ENCODE assay signal across 7 mouse cellular contexts in genomic region chr4:62408601-62409282, GRCm38 (mm10). TPM values are rescaled to one million over a fixed set of nuclear protein-coding genes. Genes with fewer than 3 reads are reported as not detected.
DNase-seq lines count a peak whose midpoint lies in the region; ATAC-seq lines count a peak whose summit lies in the region.

Gene Cdc26 (minus strand): TSS chr4:62408642.
Gene Prpf4 (plus strand): TSS chr4:62408797.

- H3K4me1 ChIP-seq in embryonic facial prominence, embryonic 12.5 days = peaks cover 26% of the 10 kb centered on the region
- 0 out of 2 replicates have a peak, but pooled peaks cover 2% of the 10 kb centered on the region for H3K4me1 ChIP-seq in limb, embryonic 11.5 days (ENCODE audit: control insufficient read depth, insufficient read depth, low read length)
- peaks cover 24% of the 10 kb centered on the region for H3K4me1 ChIP-seq in midbrain, embryonic 14.5 days (ENCODE audit: control insufficient read depth, insufficient read depth, low read length)

- no peaks in the 10 kb centered on the region for H3K9me3 ChIP-seq in embryonic facial prominence, embryonic 12.5 days
- no peaks in the 10 kb centered on the region for H3K9me3 ChIP-seq in limb, embryonic 11.5 days (ENCODE audit: control insufficient read depth, low read length)
- no peaks in the 10 kb centered on the region for H3K9me3 ChIP-seq in midbrain, embryonic 14.5 days (ENCODE audit: control insufficient read depth, low read length)

- WGBS in embryonic facial prominence, embryonic 12.5 days = under 1% methylated on average over 39 of the region's 39 CpGs
- under 1% methylated on average over 39 of the region's 39 CpGs for WGBS in limb, embryonic 11.5 days
- WGBS in midbrain, embryonic 14.5 days = under 1% methylated on average over 39 of the region's 39 CpGs

- peak within 1 kb of the TSS; percentile 83 for H3K9ac ChIP-seq in embryonic facial prominence, embryonic 12.5 days
- H3K9ac ChIP-seq in limb, embryonic 11.5 days (ENCODE audit: low read length) = peak within 1 kb of the TSS; percentile 82
- H3K9ac ChIP-seq in midbrain, embryonic 14.5 days (replicated peaks; ENCODE audit: low read length) = peak within 1 kb of the TSS; percentile 80

- peak; percentile 98 for ATAC-seq in embryonic facial prominence, embryonic 12.5 days (ENCODE audit: insufficient number of reproducible peaks, insufficient read depth, low FRiP score, low TSS enrichment)
- ATAC-seq in limb, embryonic 11.5 days (ENCODE audit: insufficient number of reproducible peaks, low FRiP score, low TSS enrichment, low read depth) = peak; percentile 98
- peak; percentile 99 for ATAC-seq in midbrain, embryonic 14.5 days (ENCODE audit: low FRiP score, low TSS enrichment)

- H3K27ac ChIP-seq in embryonic facial prominence, embryonic 12.5 days = peak within 1 kb of the TSS; percentile 88
- H3K27ac ChIP-seq in limb, embryonic 11.5 days (replicated peaks; ENCODE audit: low read depth, low read length) = peak within 1 kb of the TSS; percentile 59
- H3K27ac ChIP-seq in midbrain, embryonic 14.5 days (replicated peaks; ENCODE audit: low read depth, low read length) = peak within 1 kb of the TSS; percentile 81

- H3K4me2 ChIP-seq in embryonic facial prominence, embryonic 12.5 days (replicated peaks) = peak within 1 kb of the TSS; percentile 82
- peak within 1 kb of the TSS; percentile 56 for H3K4me2 ChIP-seq in limb, embryonic 11.5 days (ENCODE audit: low read depth, severe bottlenecking)
- peak within 1 kb of the TSS; percentile 74 for H3K4me2 ChIP-seq in midbrain, embryonic 14.5 days (ENCODE audit: low read length)

- H3K36me3 ChIP-seq in embryonic facial prominence, embryonic 12.5 days = peaks cover 32% of the 10 kb centered on the region
- peaks cover 8% of the 10 kb centered on the region for H3K36me3 ChIP-seq in limb, embryonic 11.5 days (ENCODE audit: control insufficient read depth, insufficient read depth, low read length)
- H3K36me3 ChIP-seq in midbrain, embryonic 14.5 days (ENCODE audit: control insufficient read depth, insufficient read depth, low read length) = peaks cover 27% of the 10 kb centered on the region

- peak within 1 kb of the TSS; percentile 69 for H3K4me3 ChIP-seq in embryonic facial prominence, embryonic 12.5 days
- H3K4me3 ChIP-seq in limb, embryonic 11.5 days (ENCODE audit: low read depth, low read length) = peak within 1 kb of the TSS; percentile 75
- H3K4me3 ChIP-seq in midbrain, embryonic 14.5 days (replicated peaks; ENCODE audit: low read depth, low read length) = peak within 1 kb of the TSS; percentile 76

- no peaks in the 10 kb centered on the region for H3K27me3 ChIP-seq in embryonic facial prominence, embryonic 12.5 days
- no peaks in the 10 kb centered on the region for H3K27me3 ChIP-seq in limb, embryonic 11.5 days (ENCODE audit: control insufficient read depth, insufficient read depth, low read length)
- no peaks in the 10 kb centered on the region for H3K27me3 ChIP-seq in midbrain, embryonic 14.5 days (ENCODE audit: control insufficient read depth, insufficient read depth, low read length)

- DNase-seq in adrenal gland, postnatal 25 days = peak; percentile 94
- DNase-seq in heart, adult 11 months = peak; percentile 100
- DNase-seq in kidney, adult 18-20 months = peak; percentile 98
- DNase-seq in limb, embryonic 11.5 days (ENCODE audit: low spot score) = peak; percentile 98
- peak; percentile 100 for DNase-seq in midbrain, embryonic 14.5 days
- DNase-seq in spleen, adult 18-20 months = peak; percentile 91 to 94

RNA-seq across cellular contexts. Expression of gene Cdc26, which starts in this region (rescaled TPM):
- 70.4 and 85.8 TPM in 2 replicates for total RNA-seq in adrenal gland, postnatal 25 days (2021)
- 203 and 210 TPM in 2 replicates for polyA plus RNA-seq in embryonic facial prominence, embryonic 12.5 days (2016; fragmentation: Nextera tagmentation; extraction: Ambion mirVana)
- 223 and 254 TPM in 2 replicates for polyA plus RNA-seq in limb, embryonic 11.5 days (2014; fragmentation: Nextera tagmentation; extraction: Ambion mirVana)
- 97.5 and 98.5 TPM in 2 replicates for polyA plus RNA-seq in midbrain, embryonic 14.5 days (2014; fragmentation: Nextera tagmentation; extraction: Ambion mirVana)

RNA-seq across cellular contexts. Expression of gene Prpf4, which starts in this region (rescaled TPM):
- 28.4 and 30.2 TPM in 2 replicates for total RNA-seq in adrenal gland, postnatal 25 days (2021)
- polyA plus RNA-seq in embryonic facial prominence, embryonic 12.5 days (2016; fragmentation: Nextera tagmentation; extraction: Ambion mirVana) = 27.3 and 30.1 TPM in 2 replicates
- polyA plus RNA-seq in limb, embryonic 11.5 days (2014; fragmentation: Nextera tagmentation; extraction: Ambion mirVana) = 36.6 and 37.3 TPM in 2 replicates
- 13.1 and 15.9 TPM in 2 replicates for polyA plus RNA-seq in midbrain, embryonic 14.5 days (2014; fragmentation: Nextera tagmentation; extraction: Ambion mirVana)

Comparison
In these comparisons a context has a peak if more than half of its experiments do, and no peak if none do; other contexts are left out.
1. Peak in every context shown above with its lines: DNase-seq, ATAC-seq, H3K4me3 ChIP-seq and H3K27ac ChIP-seq.